Mouse (Mus musculus) neural tube, embryonic 13.5 days (tissue): ENCODE results near the gene Polr2i. TPM values are rescaled to one million over a fixed set of nuclear protein-coding genes. Genes with fewer than 3 reads are reported as not detected.

Experiments
- ATAC-seq: fragments of 200-750 bp; cut with Nextera tagmentation; 2 replicates; pipeline ENCODE4 v1.8.0; 2017; ENCODE audit warnings: low read depth, mild to moderate bottlenecking, moderate TSS enrichment, moderate library complexity
- H3K27ac ChIP-seq: fragments of 300-500 bp; sonication (generic); replicated peaks from 2 replicates; pipeline ENCODE4 v1.5.1; 2015; ENCODE audit warnings: moderate library complexity, mild to moderate bottlenecking, inconsistent platforms
- H3K27me3 ChIP-seq: fragments of 300-500 bp; sonication (generic); 2 replicates; pipeline ENCODE4 v1.6.1; 2015; ENCODE audit warnings: mild to moderate bottlenecking, inconsistent platforms
- H3K36me3 ChIP-seq: fragments of 300-500 bp; sonication (generic); 2 replicates; pipeline ENCODE4 v1.6.1; 2015; ENCODE audit warnings: mild to moderate bottlenecking, inconsistent platforms
- H3K4me1 ChIP-seq: fragments of 300-500 bp; sonication (generic); replicated peaks from 2 replicates; pipeline ENCODE4 v1.6.1; 2015; ENCODE audit warnings: inconsistent platforms
- H3K4me2 ChIP-seq: fragments of 300-500 bp; sonication (generic); 2 replicates; pipeline ENCODE4 v1.6.1; 2015; ENCODE audit warnings: inconsistent platforms, mild to moderate bottlenecking, moderate library complexity
- H3K4me3 ChIP-seq: fragments of 300-500 bp; sonication (generic); 2 replicates; pipeline ENCODE4 v1.5.1; 2015; ENCODE audit warnings: mild to moderate bottlenecking, inconsistent platforms
- H3K9ac ChIP-seq: fragments of 300-500 bp; sonication (generic); 2 replicates; pipeline ENCODE4 v1.6.1; 2015; ENCODE audit warnings: moderate library complexity, mild to moderate bottlenecking, inconsistent platforms
- H3K9me3 ChIP-seq: fragments of 300-500 bp; sonication (generic); 2 replicates; pipeline ENCODE4 v1.6.1; 2016; ENCODE audit warnings: inconsistent platforms
- WGBS: fragments of 180-500 bp; shearing (Covaris S2); methylation state at CpG from one replicate; pipeline ENCODE4 v1.1.7; 2015; 5-methylcytosine and 5-hydroxymethylcytosine counted together
- polyA plus RNA-seq: library from polyadenylated mRNA; unstranded; fragments of >200 nt; fragmentation: Nextera tagmentation; extraction: Ambion mirVana; gene quantifications from 2 replicates; pipeline ENCODE4 v1.2.1, GENCODE M21; 2015

Gene Polr2i
- polyA plus RNA-seq, 1 experiment from 2014 or later: 184 TPM

DNA sequence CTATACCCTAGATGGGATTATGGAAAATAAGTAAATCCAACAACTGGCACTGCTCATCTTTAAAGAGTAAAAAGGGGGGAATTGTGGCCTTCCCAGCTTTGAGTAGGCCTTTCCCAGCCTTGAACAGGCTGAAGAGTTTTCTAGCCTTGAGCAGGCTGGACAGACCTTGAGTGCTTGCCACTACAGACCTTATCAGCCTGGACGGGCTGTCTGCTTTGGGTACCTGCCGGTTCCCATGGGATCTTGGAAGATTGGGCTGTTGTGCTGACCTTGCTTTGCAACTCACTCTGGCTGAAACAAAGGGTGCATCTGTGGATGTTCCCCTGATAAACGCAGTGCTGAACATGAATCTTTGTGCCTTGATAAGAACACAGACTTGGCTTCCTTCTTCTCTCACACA is 17.9 kb upstream of the Polr2i start:
- Histone ChIP-seq H3K4me2 (no peak overlapping the region), H3K9ac (no peak overlapping the region), H3K36me3 (no peaks in the 10 kb centered on the region), H3K4me3 (no peak overlapping the region), H3K27me3 (no peaks in the 10 kb centered on the region), H3K9me3 (no peaks in the 10 kb centered on the region), H3K27ac (no peak overlapping the region), H3K4me1 (peaks cover 5% of the 10 kb centered on the region; the same call in 1 of the 2 replicates)
- 84% methylated on average over 3 of the region's 3 CpGs for WGBS
- no peak for ATAC-seq

DNA sequence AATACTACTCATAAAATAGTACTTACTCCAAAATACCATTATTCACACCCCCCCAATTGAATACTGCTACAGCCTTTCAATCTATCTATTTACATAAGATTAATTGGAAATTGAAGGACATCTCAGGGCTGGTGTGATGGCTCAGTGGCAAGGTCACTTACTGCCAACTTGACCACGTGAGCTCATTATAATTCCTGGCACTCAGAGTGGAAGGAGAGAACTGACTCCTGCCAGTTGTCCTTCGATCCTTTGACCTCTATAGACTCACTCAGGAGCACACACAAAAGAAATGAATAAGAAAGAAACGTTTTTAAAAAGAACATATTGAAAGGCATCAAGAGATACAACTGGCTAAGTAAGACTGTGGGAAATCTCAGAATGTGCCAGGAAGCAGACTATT is 15.9 kb upstream of the Polr2i start:
- Histone ChIP-seq H3K4me1 (peaks cover 17% of the 10 kb centered on the region), H3K4me3 (no peak overlapping the region), H3K36me3 (no peaks in the 10 kb centered on the region), H3K4me2 (no peak overlapping the region), H3K9ac (no peak overlapping the region), H3K27me3 (no peaks in the 10 kb centered on the region), H3K9me3 (no peaks in the 10 kb centered on the region), H3K27ac (no peak overlapping the region)
- WGBS: 81% methylated on average over 3 of the region's 3 CpGs
- ATAC-seq: no peak

DNA sequence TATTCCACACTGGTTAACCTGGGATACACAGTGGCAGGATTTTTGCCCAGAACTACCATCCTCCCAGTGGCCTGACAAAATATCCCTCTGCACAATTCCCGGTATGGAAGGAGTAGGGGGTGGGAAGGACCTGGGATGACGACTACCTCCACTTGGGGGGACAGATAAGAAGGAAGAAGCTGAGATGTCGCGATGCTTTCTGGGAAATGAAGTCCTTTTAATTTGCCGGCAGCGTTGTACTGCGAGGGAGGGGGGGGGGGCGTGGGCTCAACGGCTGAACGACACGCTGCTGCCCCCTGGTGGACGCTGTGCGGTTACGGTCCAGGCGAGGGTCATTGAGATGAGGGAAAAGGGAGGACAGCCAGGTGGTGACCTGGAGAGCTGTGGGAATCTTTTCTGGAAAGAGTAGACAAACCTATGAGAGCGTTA is 15.0 kb upstream of the Polr2i start:
- no peaks in the 10 kb centered on the region for H3K27me3 ChIP-seq
- H3K9me3 ChIP-seq: no peaks in the 10 kb centered on the region
- H3K4me1 ChIP-seq: peaks cover 17% of the 10 kb centered on the region
- H3K9ac ChIP-seq: peak overlapping the region; percentile 65
- peak overlapping the region; percentile 20 for H3K4me3 ChIP-seq
- peak overlapping the region; percentile 50 for H3K4me2 ChIP-seq
- peak overlapping the region; percentile 57 for H3K27ac ChIP-seq
- no peaks in the 10 kb centered on the region for H3K36me3 ChIP-seq
- peak; percentile 65 for ATAC-seq
- under 1% methylated on average over 16 of the region's 16 CpGs for WGBS

DNA sequence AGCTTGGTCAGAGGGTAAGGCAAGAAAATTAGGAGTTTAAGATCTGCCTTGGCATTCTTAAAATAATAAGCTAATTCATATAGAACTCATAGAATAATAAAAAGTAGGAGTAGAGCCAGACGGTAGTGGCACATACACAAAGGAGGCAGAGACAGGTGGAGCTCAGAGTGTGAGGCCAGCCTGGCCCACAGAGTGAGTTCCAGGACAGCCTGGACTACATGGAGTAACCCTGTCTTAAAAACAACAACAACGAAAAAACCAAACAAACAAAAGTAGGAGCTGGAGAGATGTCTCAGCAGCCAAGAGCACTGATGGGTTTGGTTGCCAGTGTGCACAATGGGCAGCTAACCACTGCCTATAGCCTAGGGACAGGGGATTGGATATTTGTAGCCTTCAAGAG is 14.5 kb upstream of the Polr2i start:
- no peak overlapping the region for H3K27ac ChIP-seq
- WGBS: 92% methylated on average over 2 of the region's 2 CpGs
- peak; percentile 35; the same call in 1 of the 2 replicates for ATAC-seq
- H3K36me3 ChIP-seq: peaks cover 2% of the 10 kb centered on the region; the same call in 1 of the 2 replicates
- H3K27me3 ChIP-seq: no peaks in the 10 kb centered on the region
- no peak overlapping the region for H3K9ac ChIP-seq
- H3K9me3 ChIP-seq: no peaks in the 10 kb centered on the region
- no peak overlapping the region for H3K4me3 ChIP-seq
- H3K4me1 ChIP-seq: peaks cover 17% of the 10 kb centered on the region
- H3K4me2 ChIP-seq: no peak overlapping the region

DNA sequence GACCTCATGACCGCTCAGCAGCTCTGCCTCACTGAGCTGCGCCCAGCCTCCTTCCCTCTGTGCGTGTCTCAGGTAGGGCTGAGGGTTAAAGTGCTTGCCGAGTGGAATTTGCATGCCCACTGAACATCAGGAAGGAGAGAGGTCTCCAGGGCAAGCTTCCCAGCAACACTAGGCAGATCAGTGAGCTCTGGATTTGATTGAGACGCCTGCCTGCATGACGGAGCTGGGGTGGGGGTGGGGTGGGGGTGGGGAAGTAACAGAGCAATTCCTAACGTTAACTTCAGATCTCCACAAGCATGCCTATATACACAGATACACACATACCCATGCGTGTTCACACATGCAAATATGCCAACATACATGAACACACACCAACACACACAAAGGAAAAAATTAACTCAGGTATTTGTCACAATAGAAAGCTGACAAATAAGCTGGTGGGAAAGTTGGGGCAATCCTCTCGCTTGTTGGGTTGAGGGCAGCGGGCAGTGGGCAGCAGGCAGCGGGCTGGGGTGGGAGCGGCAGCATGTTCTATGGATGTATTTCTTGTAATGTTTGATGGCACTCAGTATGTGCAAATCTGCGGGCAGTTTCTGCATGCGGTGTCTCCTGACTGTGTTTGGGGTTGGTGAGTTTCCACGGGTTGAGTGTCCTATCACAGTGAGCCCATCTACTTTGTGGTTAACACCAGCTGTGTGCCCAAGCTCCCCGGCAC is 12.3 kb upstream of the Polr2i start:
- no peaks in the 10 kb centered on the region for H3K9me3 ChIP-seq
- peak overlapping the region; percentile 47 for H3K27ac ChIP-seq
- ATAC-seq: peak; percentile 69
- no peaks in the 10 kb centered on the region for H3K27me3 ChIP-seq
- peak overlapping the region; percentile 43 for H3K4me3 ChIP-seq
- peaks cover 22% of the 10 kb centered on the region for H3K36me3 ChIP-seq
- peaks cover 17% of the 10 kb centered on the region for H3K4me1 ChIP-seq
- peak overlapping the region; percentile 86 for H3K4me2 ChIP-seq
- peak overlapping the region; percentile 73 for H3K9ac ChIP-seq
- WGBS: 5% methylated on average over 16 of the region's 16 CpGs

DNA sequence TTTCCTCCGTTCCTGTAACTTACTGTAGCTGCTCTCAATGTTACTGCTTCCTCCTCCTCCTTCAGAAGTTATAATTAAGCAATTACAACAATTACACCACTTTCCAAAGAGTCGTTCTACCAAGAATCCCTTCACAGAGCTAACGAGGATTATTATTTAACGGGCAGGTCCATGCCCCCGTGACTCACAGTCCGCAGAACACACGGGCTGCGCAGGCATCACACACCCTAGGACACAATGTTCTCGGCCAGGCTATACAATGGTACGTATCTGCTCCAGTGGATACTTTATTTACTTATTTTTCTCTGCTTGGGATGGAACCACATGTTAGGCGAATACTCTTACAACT is 11.8 kb upstream of the Polr2i start:
- no peak for ATAC-seq

DNA sequence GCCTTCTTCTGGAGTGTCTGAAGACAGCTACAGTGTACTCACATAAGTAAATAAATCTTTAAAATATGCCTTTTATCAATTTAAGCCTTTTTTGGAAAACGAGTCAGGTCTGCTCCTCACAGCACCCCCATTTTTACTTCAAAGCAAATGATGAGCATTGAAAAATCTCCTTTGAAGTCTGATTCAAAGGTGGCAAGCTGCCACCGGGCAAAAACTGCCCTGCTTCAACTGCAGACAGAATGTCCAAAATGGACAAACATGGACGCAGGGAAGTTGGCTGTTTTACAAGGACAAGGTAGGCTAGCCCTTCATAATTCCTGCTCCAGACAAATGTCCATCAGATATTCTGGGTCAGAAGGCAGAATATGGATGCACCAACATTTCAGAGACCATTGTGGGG is 10.3 kb upstream of the Polr2i start:
- no peak for ATAC-seq
- no peak overlapping the region for H3K4me2 ChIP-seq
- H3K4me1 ChIP-seq: peaks cover 15% of the 10 kb centered on the region
- no peaks in the 10 kb centered on the region for H3K27me3 ChIP-seq
- no peak overlapping the region for H3K27ac ChIP-seq
- no peaks in the 10 kb centered on the region for H3K9me3 ChIP-seq
- H3K36me3 ChIP-seq: peaks cover 41% of the 10 kb centered on the region
- WGBS: 87% methylated on average over 3 of the region's 3 CpGs
- no peak overlapping the region for H3K4me3 ChIP-seq
- H3K9ac ChIP-seq: no peak overlapping the region

More for the DNA sequence above, 11.8 kb upstream of the Polr2i start:
- Histone ChIP-seq H3K9ac (peak overlapping the region; percentile 73), H3K9me3 (no peaks in the 10 kb centered on the region), H3K27ac (no peak overlapping the region), H3K4me3 (peak overlapping the region; percentile 43), H3K36me3 (peaks cover 27% of the 10 kb centered on the region), H3K4me1 (peaks cover 17% of the 10 kb centered on the region), H3K4me2 (peak overlapping the region; percentile 86), H3K27me3 (no peaks in the 10 kb centered on the region)
- WGBS: 21% methylated on average over 11 of the region's 11 CpGs

DNA sequence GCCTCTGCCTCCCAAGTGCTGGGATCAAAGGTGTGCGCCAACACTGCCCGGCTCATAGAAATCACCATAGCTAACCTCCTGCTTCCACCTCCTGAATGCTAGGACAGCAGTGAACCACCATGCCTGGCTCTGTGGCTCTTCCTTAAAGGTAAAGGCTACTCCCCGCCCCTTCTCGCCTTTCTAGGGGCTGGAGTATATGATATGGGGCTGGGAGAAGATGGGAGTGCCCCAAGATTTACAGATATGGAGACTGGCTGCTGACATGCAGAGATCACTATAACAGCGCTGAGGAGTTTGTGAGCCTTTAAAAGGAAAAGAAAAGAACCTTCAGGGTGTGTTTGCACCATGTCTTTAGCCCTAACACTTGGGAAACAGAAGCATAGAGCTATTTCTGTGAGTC is 9.5 kb upstream of the Polr2i start:
- Histone ChIP-seq H3K4me3 (no peak overlapping the region), H3K9me3 (no peaks in the 10 kb centered on the region), H3K9ac (no peak overlapping the region), H3K4me2 (no peak overlapping the region), H3K27ac (no peak overlapping the region), H3K4me1 (peaks cover 12% of the 10 kb centered on the region), H3K36me3 (peaks cover 48% of the 10 kb centered on the region), H3K27me3 (no peaks in the 10 kb centered on the region)
- ATAC-seq: no peak
- WGBS: 95% methylated on average over 5 of the region's 5 CpGs

DNA sequence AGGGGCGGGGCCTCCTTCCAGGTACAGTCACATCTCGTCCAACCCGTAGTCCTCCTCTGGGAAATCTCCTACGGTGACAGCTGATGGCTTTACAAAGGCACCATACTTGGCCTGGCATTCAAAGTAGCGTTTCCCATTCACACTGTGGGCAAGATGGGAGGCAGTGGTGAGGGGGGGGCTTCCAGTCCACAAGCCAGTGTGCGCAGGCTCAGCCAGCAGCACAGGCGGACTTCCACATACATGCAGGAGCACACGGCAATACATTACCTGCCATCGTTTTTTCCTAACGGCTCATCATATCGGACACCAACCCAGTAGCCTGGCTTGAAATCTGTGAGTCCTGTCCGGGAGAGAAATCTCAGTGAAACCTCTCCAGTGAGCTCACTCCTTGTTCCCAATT is 7.5 kb upstream of the Polr2i start:
- H3K9me3 ChIP-seq: no peaks in the 10 kb centered on the region
- no peak overlapping the region for H3K4me3 ChIP-seq
- H3K9ac ChIP-seq: no peak overlapping the region
- WGBS: 94% methylated on average over 12 of the region's 12 CpGs
- peaks cover 9% of the 10 kb centered on the region for H3K4me1 ChIP-seq
- ATAC-seq: no peak
- H3K36me3 ChIP-seq: peaks cover 66% of the 10 kb centered on the region
- no peaks in the 10 kb centered on the region for H3K27me3 ChIP-seq
- H3K27ac ChIP-seq: no peak overlapping the region
- no peak overlapping the region for H3K4me2 ChIP-seq

DNA sequence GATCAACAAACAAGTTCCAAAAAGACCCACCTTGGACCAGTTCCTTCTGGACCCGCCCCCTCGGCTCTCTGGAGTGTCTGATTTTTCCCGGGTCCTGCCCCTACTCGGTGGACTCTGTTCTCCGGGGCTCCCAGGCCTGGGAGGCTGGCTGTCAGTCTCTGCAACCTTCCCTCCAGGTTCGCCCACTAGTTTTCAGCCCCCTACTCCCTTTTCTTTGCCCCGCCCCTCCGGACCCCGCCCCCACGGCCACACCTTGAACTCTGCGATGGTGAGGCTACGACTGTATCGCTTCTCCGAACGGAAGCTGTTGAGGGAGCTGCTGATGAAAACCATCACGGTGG is 450 bp upstream of the Polr2i start:
- no peaks in the 10 kb centered on the region for H3K9me3 ChIP-seq
- H3K4me3 ChIP-seq: peak overlapping the region; percentile 70
- no peaks in the 10 kb centered on the region for H3K27me3 ChIP-seq
- ATAC-seq: peak; percentile 44; the same call in 1 of the 2 replicates
- peaks cover 23% of the 10 kb centered on the region for H3K4me1 ChIP-seq
- 0% methylated on average over 16 of the region's 16 CpGs for WGBS
- peak overlapping the region; percentile 80 for H3K9ac ChIP-seq
- H3K27ac ChIP-seq: peak overlapping the region; percentile 97
- H3K4me2 ChIP-seq: peak overlapping the region; percentile 71
- peaks cover 58% of the 10 kb centered on the region for H3K36me3 ChIP-seq

DNA sequence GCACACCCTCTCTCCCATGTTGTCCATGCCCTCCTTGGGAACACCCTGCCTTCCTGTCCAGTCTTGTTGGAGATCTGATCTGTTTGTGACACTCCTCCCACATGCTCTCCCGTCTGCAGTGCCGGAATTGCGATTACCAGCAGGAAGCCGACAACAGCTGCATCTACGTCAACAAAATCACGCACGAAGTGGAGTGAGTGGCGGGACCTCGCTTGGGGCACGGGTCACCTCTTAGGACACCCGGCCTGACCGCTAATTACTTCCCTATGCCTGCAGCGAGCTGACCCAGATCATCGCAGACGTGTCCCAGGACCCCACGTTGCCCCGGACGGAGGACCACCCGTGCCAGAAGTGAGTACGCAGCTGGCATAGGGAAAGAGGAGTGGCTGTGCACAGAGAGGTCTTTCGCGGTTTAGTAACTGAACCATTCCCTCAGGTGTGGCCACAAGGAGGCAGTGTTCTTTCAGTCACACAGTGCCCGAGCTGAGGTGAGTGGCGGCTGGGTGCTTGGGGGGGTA is 942 bp downstream of the Polr2i start:
- H3K27me3 ChIP-seq: no peaks in the 10 kb centered on the region
- peak overlapping the region; percentile 72 for H3K4me2 ChIP-seq
- WGBS: 6% methylated on average over 24 of the region's 24 CpGs
- no peaks in the 10 kb centered on the region for H3K9me3 ChIP-seq
- peaks cover 23% of the 10 kb centered on the region for H3K4me1 ChIP-seq
- H3K9ac ChIP-seq: peak overlapping the region; percentile 80
- peak overlapping the region; percentile 97 for H3K27ac ChIP-seq
- H3K4me3 ChIP-seq: peak overlapping the region; percentile 70
- peak; percentile 13 for ATAC-seq
- peaks cover 44% of the 10 kb centered on the region for H3K36me3 ChIP-seq

DNA sequence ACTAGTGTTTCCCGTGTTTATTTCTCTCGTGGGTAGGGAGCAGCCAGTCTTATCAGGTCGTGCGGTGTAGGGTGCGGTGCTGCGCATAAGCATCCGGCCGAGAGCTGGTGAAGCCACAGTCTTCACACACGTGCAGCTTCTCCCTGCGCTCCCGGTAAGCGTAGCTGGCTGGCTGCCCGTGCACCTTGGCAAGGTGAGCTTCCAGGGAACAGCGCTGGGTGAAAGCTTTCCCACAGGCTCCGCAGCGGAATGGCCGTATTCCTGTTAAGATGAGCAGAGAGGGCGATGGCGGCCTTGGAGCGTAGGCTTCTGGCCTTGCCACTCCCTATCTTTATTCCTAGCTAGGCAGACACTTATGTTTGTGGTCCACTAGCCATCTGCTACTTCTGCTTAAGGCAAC is 1.6 kb downstream of the Polr2i start:
- H3K4me1 ChIP-seq: peaks cover 23% of the 10 kb centered on the region
- WGBS: 90% methylated on average over 20 of the region's 20 CpGs

More for the DNA sequence above, 1.6 kb downstream of the Polr2i start:
- H3K27ac ChIP-seq: no peak overlapping the region
- no peaks in the 10 kb centered on the region for H3K27me3 ChIP-seq
- no peaks in the 10 kb centered on the region for H3K9me3 ChIP-seq
- peak overlapping the region; percentile 70 for H3K4me3 ChIP-seq
- H3K9ac ChIP-seq: peak overlapping the region; percentile 80; the same call in 1 of the 2 replicates
- ATAC-seq: no peak
- H3K4me2 ChIP-seq: peak overlapping the region; percentile 72
- peaks cover 37% of the 10 kb centered on the region for H3K36me3 ChIP-seq
